Mouse (Mus musculus) embryonic facial prominence, embryonic 13.5 days (tissue): ENCODE data around the gene Calml3. TPM values are rescaled to one million over a fixed set of nuclear protein-coding genes. Genes with fewer than 3 reads are reported as not detected.

Experiments used
- ATAC-seq: fragments of 200-750 bp; cut with Nextera tagmentation; 2 replicates; pipeline ENCODE4 v1.8.0; 2017; ENCODE audit warnings: low read depth; ENCODE audit not compliant: insufficient number of reproducible peaks, insufficient read depth, low FRiP score, low TSS enrichment
- H3K27ac ChIP-seq: fragments of 300-500 bp; sonication (generic); 2 replicates; pipeline ENCODE4 v1.5.1; 2015; ENCODE audit warnings: moderate library complexity, mild to moderate bottlenecking, inconsistent platforms
- H3K27me3 ChIP-seq: fragments of 300-500 bp; sonication (generic); 2 replicates; pipeline ENCODE4 v1.6.1; 2015; ENCODE audit warnings: mild to moderate bottlenecking, inconsistent platforms
- H3K36me3 ChIP-seq: fragments of 300-500 bp; sonication (generic); 2 replicates; pipeline ENCODE4 v1.6.1; 2015; ENCODE audit warnings: mild to moderate bottlenecking, inconsistent platforms
- H3K4me1 ChIP-seq: fragments of 300-500 bp; sonication (generic); 2 replicates; pipeline ENCODE4 v1.6.1; 2015; ENCODE audit warnings: inconsistent platforms
- H3K4me2 ChIP-seq: fragments of 300-500 bp; sonication (generic); 2 replicates; pipeline ENCODE4 v1.6.1; 2015; ENCODE audit warnings: moderate library complexity, mild to moderate bottlenecking, inconsistent platforms
- H3K4me3 ChIP-seq: fragments of 300-500 bp; sonication (generic); 2 replicates; pipeline ENCODE4 v1.5.1; 2015; ENCODE audit warnings: mild to moderate bottlenecking, inconsistent platforms
- H3K9ac ChIP-seq: fragments of 300-500 bp; sonication (generic); 2 replicates; pipeline ENCODE4 v1.6.1; 2015; ENCODE audit warnings: mild to moderate bottlenecking, inconsistent platforms
- H3K9me3 ChIP-seq: fragments of 300-500 bp; sonication (generic); 2 replicates; pipeline ENCODE4 v1.6.1; 2016; ENCODE audit warnings: inconsistent platforms
- WGBS: fragments of 180-500 bp; shearing (Covaris S2); methylation state at CpG from one replicate; pipeline ENCODE4 v1.1.7; 2015; ENCODE audit warnings: mixed read lengths; 5-methylcytosine and 5-hydroxymethylcytosine counted together
- polyA plus RNA-seq: library from polyadenylated mRNA; unstranded; fragments of >200 nt; fragmentation: Nextera tagmentation; extraction: Ambion mirVana; gene quantifications from 2 replicates; pipeline ENCODE4 v1.2.1, GENCODE M21; 2015

The Calml3 gene
- polyA plus RNA-seq, 1 experiment from 2014 or later = 3.3 TPM

DNA sequence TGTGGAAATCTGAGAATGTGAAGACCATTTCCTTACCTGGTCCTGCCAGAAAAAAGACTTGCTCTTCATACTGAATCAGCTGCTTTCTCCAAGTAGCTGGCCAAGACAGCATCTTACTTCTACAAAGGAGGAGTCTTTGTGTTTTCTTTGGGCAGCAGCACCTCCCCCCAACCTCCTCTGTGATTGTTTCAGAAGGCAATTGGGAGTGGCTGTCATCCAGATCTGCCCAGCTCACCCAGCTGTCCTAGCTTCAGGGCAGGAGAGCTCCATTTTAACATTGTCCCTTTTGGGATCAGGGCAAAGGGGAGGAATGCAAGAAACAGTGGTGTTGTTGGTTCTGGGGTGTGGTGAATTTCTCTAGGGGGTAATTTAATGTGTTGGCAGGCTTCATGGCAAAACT, 37.0 kb downstream of the Calml3 start:
- no peaks in the 10 kb centered on the region for H3K9me3 ChIP-seq
- no peaks in the 10 kb centered on the region for H3K36me3 ChIP-seq
- no peak overlapping the region for H3K9ac ChIP-seq
- no peaks in the 10 kb centered on the region for H3K27me3 ChIP-seq
- no peak for ATAC-seq
- no peak overlapping the region for H3K4me3 ChIP-seq
- no peak overlapping the region for H3K27ac ChIP-seq
- no peak overlapping the region for H3K4me2 ChIP-seq
- H3K4me1 ChIP-seq = peaks cover 31% of the 10 kb centered on the region

DNA sequence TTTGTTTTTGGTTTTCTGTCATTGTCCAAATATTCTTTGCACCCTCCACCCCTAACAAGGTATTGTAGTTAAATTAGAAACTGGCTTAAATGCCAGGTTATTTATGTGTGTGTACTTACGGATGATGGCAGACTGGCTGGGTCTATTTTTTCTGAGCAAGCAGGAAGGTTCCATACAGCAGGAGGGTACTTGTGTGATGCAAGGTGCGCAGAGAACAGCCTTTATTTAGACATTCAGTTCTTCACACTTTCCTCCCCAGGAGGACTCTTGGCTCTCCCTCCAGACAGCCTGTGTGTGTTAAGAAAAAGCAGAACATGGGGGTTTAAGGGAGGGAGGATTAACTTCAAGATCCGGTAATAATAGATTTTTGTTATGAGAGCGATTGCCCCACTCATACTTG, 38.3 kb downstream of the Calml3 start:
- Histone ChIP-seq H3K36me3 (no peaks in the 10 kb centered on the region), H3K27ac (no peak overlapping the region), H3K4me1 (peaks cover 25% of the 10 kb centered on the region), H3K9ac (no peak overlapping the region), H3K4me3 (no peak overlapping the region), H3K4me2 (no peak overlapping the region), H3K27me3 (no peaks in the 10 kb centered on the region), H3K9me3 (peaks cover under 1% of the 10 kb centered on the region; the same call in 1 of the 2 replicates)
- ATAC-seq = no peak
- WGBS = 67% methylated on average over 4 of the region's 4 CpGs

DNA sequence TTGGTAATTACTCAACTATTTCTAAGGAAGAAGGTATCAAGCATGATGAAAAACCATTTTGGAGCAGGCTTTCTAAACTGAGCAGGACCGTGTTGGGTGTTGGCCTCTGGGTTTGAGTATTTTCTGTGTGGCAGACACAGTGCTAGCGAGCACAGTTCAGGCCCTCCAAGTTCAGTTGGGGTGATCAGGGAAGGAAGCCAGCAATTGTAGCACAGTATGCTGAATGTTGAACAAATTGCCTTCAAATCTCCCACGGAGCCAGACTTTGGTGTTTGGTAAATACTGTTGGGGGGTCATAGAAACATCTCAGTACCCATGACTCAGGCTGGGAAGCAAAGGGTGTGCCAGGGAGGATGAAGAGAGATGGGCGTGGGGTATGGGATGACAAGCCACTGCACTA, 43.0 kb downstream of the Calml3 start:
- no peak for ATAC-seq
- Histone ChIP-seq H3K4me2 (no peak overlapping the region), H3K4me3 (no peak overlapping the region), H3K27ac (no peak overlapping the region), H3K9ac (no peak overlapping the region), H3K27me3 (no peaks in the 10 kb centered on the region), H3K9me3 (peaks cover 2% of the 10 kb centered on the region; the same call in 1 of the 2 replicates), H3K4me1 (no peaks in the 10 kb centered on the region), H3K36me3 (no peaks in the 10 kb centered on the region)
- 84% methylated on average over 4 of the region's 4 CpGs for WGBS

DNA sequence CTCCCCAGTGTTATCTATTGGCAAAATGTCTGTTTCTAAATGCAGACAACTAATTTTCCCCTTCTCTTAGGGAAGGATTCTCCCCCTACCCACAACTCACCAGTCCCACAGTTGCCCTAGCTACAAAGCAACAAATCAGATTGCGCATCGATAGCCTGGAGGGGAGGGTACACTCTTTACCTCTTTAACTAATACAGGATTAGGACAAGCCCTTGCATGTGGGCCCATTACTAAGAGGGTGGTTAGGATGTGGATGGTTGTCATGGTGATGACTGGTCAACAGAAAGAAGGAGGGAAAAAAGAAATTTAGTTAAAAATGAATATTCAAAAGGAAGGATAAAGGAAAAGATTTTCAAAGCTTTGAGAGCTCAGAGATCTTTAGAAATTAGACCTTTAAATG, 45.8 kb downstream of the Calml3 start:
- H3K9me3 ChIP-seq = peaks cover 2% of the 10 kb centered on the region; the same call in 1 of the 2 replicates
- no peaks in the 10 kb centered on the region for H3K36me3 ChIP-seq
- H3K9ac ChIP-seq = no peak overlapping the region
- no peak overlapping the region for H3K4me2 ChIP-seq
- no peak for ATAC-seq
- no peaks in the 10 kb centered on the region for H3K4me1 ChIP-seq
- 68% methylated on average over 2 of the region's 2 CpGs for WGBS
- no peak overlapping the region for H3K27ac ChIP-seq
- no peaks in the 10 kb centered on the region for H3K27me3 ChIP-seq
- H3K4me3 ChIP-seq = no peak overlapping the region

DNA sequence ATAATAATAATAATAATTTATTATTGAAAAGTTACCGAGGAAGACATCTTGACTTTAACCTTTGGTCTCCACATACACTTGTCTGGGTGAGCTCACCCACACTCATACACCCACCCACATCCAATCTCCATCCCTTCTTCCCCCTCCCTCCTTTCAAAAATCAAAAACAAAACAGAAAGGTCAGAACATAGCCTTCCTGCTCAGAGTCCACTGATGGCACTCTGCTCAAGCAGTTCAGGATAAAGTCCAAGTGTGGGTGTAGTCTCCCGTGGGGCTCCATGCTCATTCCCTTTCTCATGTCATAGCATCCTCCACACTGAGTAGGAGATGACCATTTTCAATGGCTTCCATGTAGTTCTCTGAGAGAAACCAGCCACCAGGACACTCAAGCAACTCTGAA, 50.8 kb downstream of the Calml3 start:
- ATAC-seq = no peak
- peaks cover 20% of the 10 kb centered on the region for H3K4me1 ChIP-seq
- no peaks in the 10 kb centered on the region for H3K27me3 ChIP-seq
- no peak overlapping the region for H3K4me3 ChIP-seq
- H3K9ac ChIP-seq = no peak overlapping the region
- H3K4me2 ChIP-seq = no peak overlapping the region
- no peak overlapping the region for H3K27ac ChIP-seq
- WGBS = 91% methylated on average over 2 of the region's 2 CpGs
- no peaks in the 10 kb centered on the region for H3K36me3 ChIP-seq
- no peaks in the 10 kb centered on the region for H3K9me3 ChIP-seq

Other genes with a start within 250 kb of the Calml3 start
- gene Fam208b, start 193.2 kb downstream of the Calml3 start, polyA plus RNA-seq = 23.4 and 25.0 TPM in 2 replicates
- gene Asb13, start 170.3 kb downstream of the Calml3 start, polyA plus RNA-seq = 9.5 and 11.2 TPM in 2 replicates
- gene Calm4, start 33.4 kb upstream of the Calml3 start, polyA plus RNA-seq = 4.1 and 4.7 TPM in 2 replicates
- not detected in 2 replicates for gene Calm5, start 49.9 kb upstream of the Calml3 start, polyA plus RNA-seq
- 137 and 173 TPM in 2 replicates for gene Net1, start 113.9 kb upstream of the Calml3 start, polyA plus RNA-seq
- 0.14 TPM in 1 of 2 replicates, not detected in the other for gene Tubal3, start 114.0 kb upstream of the Calml3 start, polyA plus RNA-seq
- gene Ucn3, start 141.0 kb upstream of the Calml3 start, polyA plus RNA-seq = not detected in 2 replicates
- gene Akr1c14, start 244.7 kb upstream of the Calml3 start, polyA plus RNA-seq = 1.1 and 1.3 TPM in 2 replicates